Mouse (Mus musculus) CD4-positive, CD25-positive, alpha-beta regulatory T cell, adult 2 months (primary cell): ENCODE data around the gene Plekhh2.
"Not testable (repeated sequence)": the region's sequence is repeated elsewhere in the genome, so short reads cannot be mapped to it uniquely, and the experiment has no call there.

Experiments used
- DNase-seq: peaks from one replicate; pipeline ENCODE4 v3.0.0-alpha.2; 2012; ENCODE audit warnings: low read depth, low spot score

The Plekhh2 gene

DNA sequence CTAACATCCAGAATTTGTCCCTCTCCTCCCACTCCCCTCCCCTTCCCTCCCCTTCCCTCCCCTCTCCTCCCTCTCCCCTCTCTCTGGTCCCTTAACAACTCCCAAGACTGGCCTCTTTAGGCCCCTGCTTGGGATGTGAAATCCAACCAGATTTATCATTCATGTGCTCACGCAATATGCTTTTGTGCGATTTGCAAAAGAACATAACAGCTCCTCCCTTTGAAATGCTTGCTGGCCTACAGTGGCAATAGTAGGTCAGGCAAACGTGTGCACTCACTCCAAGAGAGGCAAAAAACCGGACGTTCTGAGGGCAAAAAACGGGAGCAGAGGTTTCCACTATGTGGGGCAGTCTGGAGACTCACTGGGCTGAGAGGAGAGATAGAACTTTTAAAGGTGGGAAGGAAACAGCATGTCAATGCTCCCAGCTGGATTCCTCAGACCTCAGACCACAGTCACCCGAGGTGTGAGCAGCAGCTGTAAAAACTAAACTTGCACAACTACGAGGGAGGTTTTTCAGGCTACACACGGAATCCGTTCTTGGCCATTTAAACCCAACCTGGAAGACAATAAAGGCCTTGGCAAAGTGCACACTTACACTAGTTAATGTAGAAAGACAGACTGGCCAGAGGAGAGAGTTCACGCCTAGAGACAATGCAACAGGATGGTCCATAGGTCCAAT lies 595 bp upstream of the Plekhh2 start:
- no peak for DNase-seq

DNA sequence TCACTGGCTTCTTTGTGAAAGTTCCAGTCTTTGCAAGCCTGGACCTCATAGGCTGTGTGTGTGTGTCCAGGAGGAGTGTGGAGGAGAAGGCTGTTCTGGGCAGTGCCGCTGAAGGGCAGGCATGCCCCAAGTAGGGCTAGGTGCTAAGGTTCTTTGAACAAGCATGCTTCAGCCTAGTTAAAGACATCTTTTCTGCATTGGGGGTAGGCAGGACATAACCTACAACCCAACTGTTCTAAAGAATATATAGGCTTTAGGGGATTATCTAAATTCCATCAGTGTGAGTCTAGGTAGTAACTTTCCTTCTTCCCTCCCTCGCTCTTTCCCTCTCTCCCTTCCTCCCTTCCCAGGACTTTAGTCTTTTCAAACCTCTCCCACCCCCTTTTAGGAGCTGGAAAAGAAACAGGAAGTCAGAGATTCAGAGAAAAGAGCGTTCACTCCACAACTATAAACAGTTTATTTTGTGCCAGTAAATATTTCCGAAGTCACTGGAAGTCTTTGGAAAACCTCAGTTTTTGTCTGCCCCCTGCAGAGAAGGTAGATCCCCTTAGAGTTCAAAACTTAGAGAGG lies 906 bp downstream of the Plekhh2 start:
- no peak for DNase-seq

DNA sequence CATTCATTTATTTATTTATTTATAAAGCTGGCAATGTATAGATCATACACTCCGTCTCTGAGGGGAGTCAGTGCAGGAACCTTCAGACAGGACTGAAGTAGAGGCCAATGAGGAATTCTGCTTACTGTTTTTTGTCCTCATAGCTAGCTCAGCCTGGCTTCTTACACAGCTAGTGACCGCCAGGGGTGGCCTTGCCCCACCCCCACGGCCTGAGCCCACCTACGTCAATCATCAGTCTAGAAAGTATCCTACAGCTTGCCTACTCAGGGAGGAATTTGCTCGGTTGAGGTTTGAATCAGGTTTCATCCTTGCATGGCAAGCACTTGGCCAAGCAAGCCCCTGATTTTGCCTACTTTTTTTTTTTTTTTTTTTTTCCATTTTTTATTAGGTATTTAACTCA lies 4.2 kb downstream of the Plekhh2 start:
- no peak for DNase-seq

DNA sequence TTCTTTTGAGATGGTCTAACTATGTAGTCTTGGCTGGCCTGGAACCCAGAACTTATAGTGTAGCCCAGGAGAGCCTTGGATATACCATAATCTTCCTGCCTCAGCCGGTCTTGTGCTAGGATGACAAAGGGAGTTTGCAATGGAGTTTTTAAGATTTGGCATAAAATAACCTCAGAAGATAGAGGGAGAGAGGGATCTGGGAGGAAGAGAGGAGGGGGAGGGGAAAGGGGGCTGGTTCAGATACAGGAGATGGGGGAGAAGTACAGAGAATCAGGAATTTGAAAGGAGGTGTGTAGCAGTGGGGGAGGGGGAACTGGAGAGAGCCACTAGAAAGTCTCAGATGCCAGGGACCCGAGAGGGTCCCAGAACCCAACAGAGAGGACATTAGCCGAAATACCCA lies 7.7 kb downstream of the Plekhh2 start:
- no peak for DNase-seq

DNA sequence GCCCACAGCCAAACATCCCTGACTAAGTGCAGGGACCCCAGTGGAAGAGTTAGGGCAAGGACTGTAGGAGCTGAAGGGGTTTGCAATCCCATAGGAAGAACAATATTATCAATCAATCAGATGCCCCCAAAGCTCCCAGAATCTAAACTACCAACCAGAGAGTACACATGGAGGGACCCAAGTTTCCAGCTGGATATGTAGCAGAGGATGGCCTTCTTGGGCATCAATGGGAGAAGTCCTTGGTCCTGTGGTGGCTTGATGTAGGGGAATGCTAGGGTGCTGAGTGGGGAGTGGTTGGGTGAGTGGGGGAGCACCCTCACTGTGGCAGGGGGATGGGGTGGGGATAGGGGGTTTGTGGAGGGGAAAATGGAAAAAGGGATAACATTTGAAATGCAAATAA lies 8.4 kb downstream of the Plekhh2 start:
- no peak for DNase-seq

DNA sequence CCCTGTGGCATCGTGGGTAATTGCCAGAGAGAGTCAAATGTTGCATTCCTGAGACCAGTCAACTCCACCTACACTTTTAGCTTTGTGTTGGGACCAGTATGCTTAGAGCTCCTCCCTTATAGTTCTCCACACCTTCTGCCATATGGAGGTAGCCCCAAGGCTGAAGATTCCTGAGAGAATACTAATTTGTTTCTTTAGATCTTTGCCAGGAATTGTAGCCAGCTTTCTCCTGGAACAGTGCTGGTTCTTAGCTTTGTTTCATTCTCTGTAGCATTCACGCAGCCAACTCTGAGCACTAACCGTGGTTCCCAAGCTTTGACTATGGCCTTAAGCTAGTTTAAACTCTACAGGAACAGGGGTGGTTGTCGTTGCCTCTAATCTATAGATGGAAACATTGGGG lies 17.7 kb downstream of the Plekhh2 start:
- no peak for DNase-seq

DNA sequence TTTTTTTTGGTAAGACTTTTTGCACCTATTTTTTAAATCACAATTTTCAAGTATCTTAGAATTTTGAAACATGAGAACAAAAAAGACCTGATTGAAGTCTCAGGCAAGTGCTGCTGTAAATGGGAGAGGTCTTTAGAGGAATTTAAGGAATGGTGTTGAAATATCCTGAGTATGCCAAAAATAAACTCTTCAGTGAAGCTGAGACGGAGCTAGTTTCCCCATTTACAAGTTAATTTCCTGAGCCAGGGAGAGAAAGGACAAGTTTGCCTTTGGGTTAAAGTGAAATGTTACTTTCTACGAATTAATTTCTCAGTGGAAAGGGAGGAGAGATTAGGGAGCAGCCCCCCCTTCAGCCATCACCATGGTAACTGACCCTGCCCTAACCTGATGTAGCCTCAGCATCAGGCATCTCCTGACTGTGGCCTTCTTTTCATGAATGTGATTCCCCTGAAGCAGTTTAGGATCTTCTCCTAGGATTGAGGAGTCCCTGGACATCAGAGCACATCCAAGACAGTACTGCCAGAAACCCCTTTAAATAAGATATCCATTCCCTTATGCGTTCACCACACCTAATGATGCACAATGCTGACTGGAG lies 18.6 kb downstream of the Plekhh2 start:
- no peak for DNase-seq

DNA sequence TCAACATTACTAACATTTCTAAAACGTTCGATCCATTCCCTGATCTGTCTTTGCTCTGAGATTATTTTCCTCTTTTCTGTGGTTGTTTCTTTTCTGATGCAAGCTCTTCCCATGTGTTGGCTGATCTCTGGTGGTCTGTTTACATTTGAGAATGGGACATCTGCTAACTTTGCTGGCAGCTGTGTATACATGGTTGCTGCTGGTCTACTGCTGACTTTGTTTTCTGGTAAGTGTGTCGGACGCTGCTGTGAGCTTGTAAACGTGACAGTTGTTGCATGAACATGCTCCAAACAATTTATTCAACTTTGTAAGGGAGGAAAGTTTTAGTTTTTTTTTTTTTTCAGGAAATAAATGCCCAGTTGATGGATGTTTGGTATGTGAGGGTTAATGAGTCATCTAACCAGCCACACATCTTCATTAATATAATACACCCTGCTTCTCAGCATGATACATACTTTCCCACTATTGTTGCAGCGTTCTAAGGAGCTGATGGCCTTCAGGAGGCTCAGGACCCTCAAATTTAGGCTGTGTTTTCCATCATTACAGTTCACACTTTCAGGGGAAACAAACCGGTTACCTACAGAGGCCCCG lies 21.3 kb downstream of the Plekhh2 start:
- no peak for DNase-seq

DNA sequence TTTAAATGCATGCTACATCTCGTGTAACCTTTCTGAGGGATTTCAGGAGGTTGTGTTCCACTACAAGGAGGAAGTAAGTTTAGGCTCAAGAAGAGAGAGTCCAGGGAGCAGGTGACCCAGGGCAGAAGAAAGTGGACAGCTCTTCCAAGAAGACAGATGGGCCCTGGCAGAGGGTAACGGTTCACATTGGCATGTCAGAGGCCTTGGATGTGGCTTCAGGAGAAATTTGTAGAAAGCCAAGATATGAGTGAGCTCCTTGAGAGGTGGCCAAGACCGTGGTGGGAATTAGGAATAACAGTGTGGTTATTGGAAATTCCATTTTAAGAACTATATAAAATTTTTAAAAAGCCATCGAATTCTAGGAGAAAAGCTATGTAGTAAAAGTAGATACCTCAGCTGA lies 22.1 kb downstream of the Plekhh2 start:
- no peak for DNase-seq

DNA sequence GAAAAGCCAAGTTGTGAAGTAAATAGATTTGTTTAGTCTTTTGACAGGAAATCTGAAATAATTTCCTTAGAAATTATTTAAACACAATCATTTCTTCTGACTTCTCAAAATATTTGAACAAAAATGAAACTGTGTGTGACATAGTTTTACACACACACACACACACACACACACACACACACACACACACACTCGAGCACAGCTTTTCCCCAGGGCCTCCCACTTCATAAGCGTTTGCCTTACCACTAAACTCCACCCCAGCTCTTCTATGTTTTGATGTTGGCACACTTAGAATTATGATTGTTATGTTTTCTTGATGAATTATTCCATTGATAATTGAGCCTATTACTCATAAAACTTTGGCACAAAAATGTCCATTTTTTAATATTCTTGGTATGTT lies 22.9 kb downstream of the Plekhh2 start:
- DNase-seq = no peak

DNA sequence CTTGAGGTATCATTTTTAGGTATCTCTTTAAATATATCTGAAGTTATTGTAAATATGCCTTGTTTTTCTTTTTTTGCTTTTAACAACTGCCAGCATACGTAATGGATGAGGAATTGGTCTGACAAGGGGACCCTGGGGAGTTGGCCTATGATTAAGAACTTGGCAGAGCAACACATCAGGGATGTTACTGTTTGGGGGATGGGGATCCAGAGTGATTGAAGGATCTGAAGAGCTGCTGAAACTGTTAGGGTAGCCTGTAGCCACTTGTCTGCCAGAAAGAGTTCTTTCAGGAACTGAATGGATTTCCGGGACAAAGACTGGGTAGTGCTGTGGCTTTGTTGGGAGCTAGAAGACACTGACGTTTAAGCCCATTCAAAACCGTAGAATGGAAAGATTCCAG lies 23.5 kb downstream of the Plekhh2 start:
- DNase-seq = no peak

DNA sequence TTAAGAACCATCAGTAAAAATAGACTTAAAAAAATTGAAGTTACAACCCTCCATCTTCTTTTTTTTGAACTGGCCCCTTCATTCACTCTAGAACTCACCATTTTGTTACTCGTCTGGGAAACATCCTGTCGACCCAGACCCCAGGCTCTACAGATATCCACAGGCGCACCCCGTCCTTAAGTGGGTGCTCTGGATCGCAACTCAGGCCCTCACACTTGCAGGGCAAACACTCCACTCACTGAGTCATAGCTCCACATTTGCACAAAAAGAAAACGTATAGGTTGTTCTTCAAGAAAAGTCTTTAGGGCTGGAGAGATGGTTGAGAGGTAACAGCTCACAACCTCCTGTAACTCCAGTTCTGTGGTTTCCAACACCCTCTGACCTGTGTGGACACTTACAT lies 25.6 kb downstream of the Plekhh2 start:
- no peak for DNase-seq

DNA sequence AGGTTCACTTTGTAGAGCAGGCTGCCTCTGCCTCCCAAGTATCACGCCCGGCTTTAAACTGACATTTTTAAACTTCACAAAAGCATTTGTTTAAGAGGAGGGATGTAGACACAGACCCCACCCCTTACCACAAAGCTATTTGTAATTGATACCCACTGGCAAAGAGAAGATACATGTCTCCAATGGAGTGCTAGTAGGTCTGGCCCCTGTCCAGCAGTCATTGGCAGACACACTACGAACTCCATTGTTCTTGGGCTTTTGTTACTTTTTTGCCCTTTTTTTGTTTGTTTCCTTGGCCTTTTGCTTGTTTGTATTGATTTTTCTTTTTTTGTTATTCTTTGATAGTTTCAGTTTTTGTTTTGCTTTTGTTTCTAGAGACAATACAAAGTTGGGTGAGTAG lies 26.3 kb downstream of the Plekhh2 start:
- no peak for DNase-seq

DNA sequence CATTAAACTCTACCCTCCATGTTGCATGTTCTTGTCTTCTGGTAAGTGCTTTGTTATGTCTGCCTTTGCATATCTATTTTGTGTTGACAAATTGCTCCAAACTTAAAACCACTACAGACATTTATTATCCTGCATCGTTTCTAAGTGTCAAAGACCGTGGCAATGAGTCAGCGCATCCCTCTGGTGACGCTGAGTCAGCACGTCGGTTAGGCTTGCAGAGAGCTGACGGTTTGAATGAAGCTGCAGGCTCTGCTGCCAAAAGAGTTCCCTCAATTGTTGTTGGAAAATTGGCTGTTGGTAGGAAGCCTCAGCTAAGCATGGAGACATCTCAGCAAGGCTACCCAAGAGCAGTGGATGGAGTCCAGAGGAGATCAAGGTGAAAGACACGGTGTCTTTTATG lies 28.9 kb downstream of the Plekhh2 start:
- DNase-seq = no peak

DNA sequence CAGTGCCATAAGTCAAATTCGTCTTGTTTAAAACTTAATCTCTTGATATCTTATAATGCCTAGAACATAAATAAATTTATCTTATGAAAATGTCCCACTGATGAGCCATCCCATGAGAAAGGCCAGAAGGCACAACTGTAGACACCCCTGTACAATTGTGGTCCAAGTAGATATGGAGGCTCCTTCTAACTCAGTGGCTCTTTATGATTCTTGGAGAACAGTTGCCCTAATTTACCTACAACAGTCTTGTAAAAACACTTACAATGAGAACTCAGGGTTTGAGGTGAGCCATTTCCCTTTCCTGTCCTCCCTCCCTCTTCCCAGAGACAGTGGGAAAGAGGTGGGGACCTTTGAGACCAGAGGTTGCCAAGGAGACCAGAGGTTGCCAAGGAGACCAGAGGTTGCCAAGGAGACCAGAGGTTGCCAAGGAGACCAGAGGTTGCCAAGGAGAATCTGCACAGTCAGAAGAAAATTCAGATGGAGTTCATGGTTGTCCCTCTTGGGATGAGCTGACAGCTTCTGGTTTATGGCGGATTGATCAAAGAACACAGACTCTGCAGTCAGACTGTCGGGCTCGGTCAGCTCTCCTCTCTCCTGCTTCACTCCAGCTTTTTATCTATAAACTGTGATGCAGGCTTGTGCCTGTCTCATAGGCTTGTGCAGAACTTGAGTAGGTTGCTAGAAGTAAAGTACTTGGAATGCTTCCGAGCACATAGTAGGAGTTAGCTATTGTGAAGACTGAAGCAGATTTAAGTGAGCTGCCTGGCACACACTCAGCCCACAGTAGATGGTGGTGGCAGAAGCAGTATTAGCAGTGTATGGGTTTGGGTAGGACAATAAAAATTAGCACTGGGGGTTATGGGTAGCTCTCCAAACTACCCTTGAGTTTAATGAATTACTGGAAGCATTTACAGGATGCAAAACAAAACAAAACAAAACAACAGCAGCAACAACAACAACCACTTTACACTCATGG lies 39.5 kb downstream of the Plekhh2 start:
- DNase-seq = no peak

DNA sequence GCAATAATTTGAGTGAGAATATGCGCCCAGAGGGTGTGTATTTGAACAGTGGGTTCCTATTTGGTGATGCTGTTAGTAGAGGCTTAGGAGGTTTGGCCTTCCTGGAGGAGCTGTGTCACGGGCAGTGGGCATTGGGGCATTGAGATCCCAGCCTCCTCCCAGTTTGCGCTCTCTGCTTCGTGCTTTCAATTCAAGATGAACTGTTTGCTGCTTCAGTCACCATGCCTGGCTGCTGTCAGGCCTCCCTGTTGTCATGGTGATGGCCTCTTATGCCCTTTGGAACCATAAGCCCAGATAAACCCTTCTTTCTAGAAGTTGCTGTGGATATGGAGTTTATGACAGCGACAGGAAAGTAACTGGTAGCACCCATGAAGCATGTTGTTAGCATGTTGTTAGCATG lies 40.5 kb downstream of the Plekhh2 start:
- DNase-seq = no peak

DNA sequence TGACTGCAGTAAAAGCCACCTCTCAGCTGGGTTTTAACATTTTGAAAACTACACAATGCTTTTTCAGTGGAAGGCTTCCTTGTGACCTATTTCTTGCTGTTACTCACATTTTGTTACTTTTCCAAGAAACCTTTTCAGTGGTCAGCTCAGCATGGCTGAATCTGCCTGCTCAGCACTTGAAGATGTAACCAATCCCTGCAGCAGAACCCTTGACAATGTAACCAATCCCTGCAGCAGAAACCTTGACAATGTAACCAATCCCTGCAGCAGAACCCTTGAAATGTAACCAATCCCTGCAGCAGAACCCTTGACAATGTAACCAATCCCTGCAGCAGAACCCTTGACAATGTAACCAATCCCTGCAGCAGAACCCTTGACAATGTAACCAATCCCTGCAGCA lies 52.6 kb downstream of the Plekhh2 start:
- not testable (repeated sequence) for DNase-seq

DNA sequence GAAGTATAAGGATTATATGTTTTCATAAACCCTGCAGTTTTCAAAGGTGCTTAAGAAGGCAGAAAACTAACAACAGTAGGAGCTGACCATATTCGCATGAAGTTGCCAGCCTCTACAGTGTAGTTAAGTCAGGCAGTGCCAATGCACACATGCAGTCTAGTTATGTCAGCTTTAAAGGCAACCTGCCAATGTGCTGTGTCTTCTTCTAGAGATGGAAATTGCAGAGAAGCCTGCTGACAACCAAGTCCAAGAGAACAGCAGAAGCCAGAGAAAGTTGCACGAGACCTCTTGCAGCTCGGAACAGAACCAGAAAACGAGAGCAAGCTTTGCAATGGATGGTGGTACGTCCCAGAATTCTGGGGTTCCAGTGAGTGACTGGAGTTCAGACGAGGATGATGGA lies 54.1 kb downstream of the Plekhh2 start:
- no peak for DNase-seq

DNA sequence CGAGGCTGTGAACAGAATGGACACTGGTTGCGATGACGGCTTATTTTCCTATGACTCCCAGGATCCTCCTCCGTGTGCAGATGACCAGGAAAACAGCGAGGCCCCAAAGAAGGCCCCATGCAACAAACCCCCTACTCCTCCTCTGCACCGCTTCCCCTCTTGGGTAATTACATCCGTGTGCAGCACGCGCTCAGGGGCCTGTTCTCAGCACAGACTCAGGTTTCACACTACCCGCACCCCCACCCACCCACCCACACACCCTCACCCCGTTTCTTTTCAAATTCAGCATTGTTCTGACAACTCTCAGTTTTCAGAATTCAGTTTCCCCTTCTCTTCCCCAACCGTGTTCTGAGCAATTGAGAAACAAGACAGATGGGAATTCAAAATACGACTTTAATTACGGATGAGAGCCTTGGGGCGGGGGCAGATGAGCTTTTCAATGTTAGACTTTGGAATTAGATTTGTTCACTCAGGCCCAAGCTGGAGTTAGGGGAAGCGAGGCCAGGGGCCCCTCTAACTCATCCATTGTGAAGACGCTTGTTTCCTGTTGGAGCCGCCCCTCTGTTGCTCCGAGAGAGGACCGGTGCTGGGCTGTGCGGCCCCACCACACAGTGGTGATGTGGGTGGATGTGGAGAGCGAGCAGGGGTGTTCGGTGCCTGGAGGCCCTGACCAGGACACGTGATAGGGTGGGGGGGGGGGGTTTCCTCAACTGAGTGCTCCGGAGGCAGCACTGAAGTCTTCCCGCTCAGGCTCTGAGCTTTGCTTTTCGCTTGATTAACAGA lies 55.3 kb downstream of the Plekhh2 start:
- DNase-seq = peak; percentile 21

DNA sequence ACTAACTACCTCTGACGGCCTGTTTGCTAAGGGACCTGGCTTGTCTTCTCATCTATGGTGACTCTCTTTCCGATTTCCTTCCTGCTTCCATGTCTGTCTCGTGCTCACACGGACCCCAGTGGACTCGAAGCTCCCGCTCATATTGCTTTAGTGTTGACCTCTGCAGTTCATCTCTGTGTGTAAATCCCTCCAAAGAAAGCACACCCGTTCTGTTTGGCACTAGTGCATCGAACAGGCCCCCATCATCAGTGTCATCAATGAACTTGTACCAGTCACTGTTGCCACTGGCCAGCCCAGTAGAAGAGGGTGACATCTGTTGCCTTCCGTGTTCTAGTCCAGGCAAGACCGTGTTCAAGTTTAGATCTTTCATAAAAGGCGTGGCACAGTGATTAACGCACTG lies 57.1 kb downstream of the Plekhh2 start:
- DNase-seq = no peak

DNA sequence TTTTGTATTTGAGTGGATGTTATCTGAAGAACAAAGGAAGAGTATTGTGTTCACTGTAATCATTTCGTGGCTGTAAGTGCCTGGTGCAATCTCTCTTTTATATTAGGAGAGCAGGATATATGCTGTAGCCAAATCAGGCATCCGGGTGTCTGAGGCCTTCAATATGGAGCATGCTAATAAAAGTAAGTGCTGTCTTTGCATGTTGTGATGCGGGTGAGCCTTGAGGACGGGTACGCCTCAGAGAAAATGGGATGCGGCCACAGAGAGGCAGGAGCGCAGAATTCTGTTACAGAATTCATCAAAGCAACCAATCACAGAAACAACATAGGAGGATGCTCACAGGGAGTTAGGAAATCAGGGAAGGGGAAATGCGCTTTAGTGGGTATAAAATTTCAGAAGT lies 58.1 kb downstream of the Plekhh2 start:
- DNase-seq = no peak
